Mouse (Mus musculus): Measurements from ENCODE around the gene Thy1. TPM values are rescaled to one million over a fixed set of nuclear protein-coding genes. Genes with fewer than 3 reads are reported as not detected.

The Thy1 gene
- polyA plus RNA-seq, 1 experiment from 2014 or later, result 0.88 TPM

Other genes with a start within 250 kb of the Thy1 start
- gene Usp2, start 23.6 kb downstream of the Thy1 start, polyA plus RNA-seq (2014; fragmentation: Nextera tagmentation; extraction: Ambion mirVana), result 10.5 and 15.0 TPM in 2 replicates
- gene Mfrp, start 58.3 kb downstream of the Thy1 start, polyA plus RNA-seq (2014; fragmentation: Nextera tagmentation; extraction: Ambion mirVana), result 0.26 and 0.28 TPM in 2 replicates
- gene C1qtnf5, start 63.9 kb downstream of the Thy1 start, polyA plus RNA-seq (2014; fragmentation: Nextera tagmentation; extraction: Ambion mirVana), result 2.3 and 2.8 TPM in 2 replicates
- gene Gm49380, start 70.1 kb downstream of the Thy1 start, polyA plus RNA-seq (2014; fragmentation: Nextera tagmentation; extraction: Ambion mirVana), result 0.43 and 0.52 TPM in 2 replicates
- gene Rnf26, start 70.1 kb downstream of the Thy1 start, polyA plus RNA-seq (2014; fragmentation: Nextera tagmentation; extraction: Ambion mirVana), result 61.7 and 66.7 TPM in 2 replicates
- 53.0 and 54.3 TPM in 2 replicates for gene Mcam, start 91.1 kb downstream of the Thy1 start, polyA plus RNA-seq (2014; fragmentation: Nextera tagmentation; extraction: Ambion mirVana)
- gene Cbl, start 190.7 kb downstream of the Thy1 start, polyA plus RNA-seq (2014; fragmentation: Nextera tagmentation; extraction: Ambion mirVana), result 18.5 and 19.9 TPM in 2 replicates
- gene Ccdc153, start 197.3 kb downstream of the Thy1 start, polyA plus RNA-seq (2014; fragmentation: Nextera tagmentation; extraction: Ambion mirVana), result not detected in 2 replicates
- 0.12 and 0.27 TPM in 2 replicates for gene Pdzd3, start 208.1 kb downstream of the Thy1 start, polyA plus RNA-seq (2014; fragmentation: Nextera tagmentation; extraction: Ambion mirVana)
- 7.2 and 8.4 TPM in 2 replicates for gene Nlrx1, start 225.2 kb downstream of the Thy1 start, polyA plus RNA-seq (2014; fragmentation: Nextera tagmentation; extraction: Ambion mirVana)
- 5.1 and 5.9 TPM in 2 replicates for gene Abcg4, start 245.2 kb downstream of the Thy1 start, polyA plus RNA-seq (2014; fragmentation: Nextera tagmentation; extraction: Ambion mirVana)